Mouse (Mus musculus) layer of hippocampus, postnatal 36 days (tissue): ENCODE data around the gene Olfr1258. TPM values are rescaled to one million over a fixed set of nuclear protein-coding genes. Genes with fewer than 3 reads are reported as not detected.
"Not testable (repeated sequence)": the region's sequence is repeated elsewhere in the genome, so short reads cannot be mapped to it uniquely, and the experiment has no call there.

Source experiments
- DNase-seq, 2 experiments: peaks; one replicate each; pipeline ENCODE4 v3.0.0; 2022
- total RNA-seq, 2 experiments: library from RNA; stranded (reverse); gene quantifications; 2 replicates each; pipeline ENCODE4 v1.2.3; 2021

Olfr1258 gene
- total RNA-seq = not detected

GRCm38 (mm10) chr2:89927009-89927408, at the start of gene Olfr1258:
Olfr1258 (plus strand) TSS chr2:89927309.
- no peak for DNase-seq

- DNase-seq = no peak
Measured at GRCm38 (mm10) chr2:89878137-89878536, 49.0 kb upstream of the Olfr1258 start, which contains the start of gene Olfr1257. Olfr1257 (plus strand) TSS chr2:89878437.

- not testable (repeated sequence) for DNase-seq
Measured at GRCm38 (mm10) chr2:89912616-89913015, 14.5 kb upstream of the Olfr1258 start.

- no peak for DNase-seq
Measured at GRCm38 (mm10) chr2:89948564-89948963, 21.5 kb downstream of the Olfr1258 start, which contains the start of gene Olfr1259. Olfr1259 (minus strand) TSS chr2:89948664.

- peak in 1 of 2 experiments; percentile 18 for DNase-seq
Measured at GRCm38 (mm10) chr2:89974184-89974583, 47.1 kb downstream of the Olfr1258 start, which contains the start of gene Olfr1260. Olfr1260 (plus strand) TSS chr2:89974340.

- DNase-seq = no peak
Measured at GRCm38 (mm10) chr2:89977709-89978108, 50.6 kb downstream of the Olfr1258 start.

Other genes starting within 250 kb of the Olfr1258 start
- gene Olfr1252, start 202.3 kb upstream of the Olfr1258 start, total RNA-seq = not detected
- gene Olfr1253, start 170.2 kb upstream of the Olfr1258 start, total RNA-seq = not detected
- gene Olfr1254, start 133.7 kb upstream of the Olfr1258 start, total RNA-seq = not detected
- gene Olfr1255, start 115.3 kb upstream of the Olfr1258 start, total RNA-seq = not detected
- gene Olfr1256, start 85.8 kb upstream of the Olfr1258 start, total RNA-seq = under 1 TPM in 1 of 2 experiments, not detected in 1; 0.05 TPM
- not detected for gene Olfr48, start 79.1 kb upstream of the Olfr1258 start, total RNA-seq
- not detected for gene Olfr1257, start 48.9 kb upstream of the Olfr1258 start, total RNA-seq
- gene Olfr1259, start 21.4 kb downstream of the Olfr1258 start, total RNA-seq = not detected
- gene Olfr1260, start 47.0 kb downstream of the Olfr1258 start, total RNA-seq = not detected
- gene Olfr1261, start 63.9 kb downstream of the Olfr1258 start, total RNA-seq = not detected
- not detected for gene Olfr1262, start 72.8 kb downstream of the Olfr1258 start, total RNA-seq
- gene Olfr1263, start 84.8 kb downstream of the Olfr1258 start, total RNA-seq = not detected
- gene Olfr1264, start 98.3 kb downstream of the Olfr1258 start, total RNA-seq = not detected
- not detected for gene Olfr1265, start 108.0 kb downstream of the Olfr1258 start, total RNA-seq
- gene Olfr140, start 136.3 kb downstream of the Olfr1258 start, total RNA-seq = not detected
- not detected for gene Olfr1269, start 194.1 kb downstream of the Olfr1258 start, total RNA-seq
- gene Olfr32, start 215.0 kb downstream of the Olfr1258 start, total RNA-seq = not detected
- not detected for gene Olfr1270, start 225.8 kb downstream of the Olfr1258 start, total RNA-seq